Mouse (Mus musculus) lung, postnatal 4 days (tissue): ENCODE measurements around the gene Smg6.

ENCODE experiments used
- DNase-seq, 2 experiments: peaks; one replicate each; pipeline ENCODE4 v3.0.0; 2021

The Smg6 gene

DNA sequence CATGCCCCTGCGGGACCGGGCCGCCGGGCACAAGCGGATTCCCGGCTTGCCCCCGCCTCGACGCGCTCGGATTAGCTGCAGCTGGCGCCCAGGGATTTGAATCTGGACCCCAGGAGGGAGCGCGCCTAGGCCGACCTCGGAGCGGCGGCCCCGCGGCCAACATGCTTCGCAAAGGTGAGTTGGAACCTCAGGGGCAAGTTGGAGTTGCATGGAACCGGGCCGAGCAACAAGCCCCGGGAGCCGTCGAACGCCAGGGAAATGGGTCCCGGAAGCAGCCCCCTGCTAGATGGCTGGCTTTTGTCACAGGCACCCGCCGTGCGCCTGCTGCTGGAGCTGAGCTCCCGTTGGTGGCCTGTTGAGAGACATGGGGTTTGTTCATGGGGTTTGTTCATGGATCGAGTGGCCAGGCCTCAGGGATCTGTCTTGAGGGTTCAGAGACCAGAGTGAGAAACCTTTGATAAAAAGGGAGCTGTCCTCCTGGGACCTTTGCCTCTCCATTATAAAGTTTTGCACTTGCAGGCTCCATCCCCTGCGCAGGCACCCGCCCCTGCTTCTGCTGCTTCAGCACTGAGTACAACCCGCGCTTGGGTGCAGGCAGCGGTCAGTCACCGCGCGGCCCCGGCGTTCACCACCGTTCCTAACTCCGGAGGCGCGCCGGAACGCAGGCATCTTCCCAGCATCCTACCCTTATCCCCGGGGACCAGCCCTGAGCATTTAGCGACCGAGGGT lies 268.7 kb downstream of the Smg6 start:
- DNase-seq = peak in 1 of 2 experiments; percentile 39

- DNase-seq = peak; percentile 49 to 55
Measured at GRCm38 (mm10) chr11:75194850-75195461, 269.3 kb downstream of the Smg6 start.

- DNase-seq = peak in 1 of 2 experiments; percentile 16
Measured at GRCm38 (mm10) chr11:75196131-75196530, 270.5 kb downstream of the Smg6 start.

DNA sequence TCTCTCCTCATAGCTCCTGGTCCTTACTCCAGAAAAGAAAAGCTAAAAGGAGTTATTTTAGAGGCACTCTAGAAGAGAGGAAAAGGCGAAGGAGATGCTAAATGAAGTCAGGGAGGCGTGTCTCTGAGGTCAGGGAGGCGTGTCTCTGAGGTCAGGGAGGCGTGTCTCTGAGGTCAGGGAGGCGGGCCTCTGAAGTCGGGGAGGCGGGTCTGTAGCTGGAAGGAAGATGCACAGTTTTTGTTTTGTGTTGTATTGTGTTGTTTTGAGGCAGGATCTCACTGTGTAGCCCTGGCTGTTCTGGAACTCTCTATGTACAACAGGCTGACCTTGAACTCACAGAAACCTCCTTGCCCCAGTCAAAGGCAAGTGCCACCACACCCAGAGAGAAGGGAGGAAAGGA lies 272.3 kb downstream of the Smg6 start:
- no peak for DNase-seq

DNA sequence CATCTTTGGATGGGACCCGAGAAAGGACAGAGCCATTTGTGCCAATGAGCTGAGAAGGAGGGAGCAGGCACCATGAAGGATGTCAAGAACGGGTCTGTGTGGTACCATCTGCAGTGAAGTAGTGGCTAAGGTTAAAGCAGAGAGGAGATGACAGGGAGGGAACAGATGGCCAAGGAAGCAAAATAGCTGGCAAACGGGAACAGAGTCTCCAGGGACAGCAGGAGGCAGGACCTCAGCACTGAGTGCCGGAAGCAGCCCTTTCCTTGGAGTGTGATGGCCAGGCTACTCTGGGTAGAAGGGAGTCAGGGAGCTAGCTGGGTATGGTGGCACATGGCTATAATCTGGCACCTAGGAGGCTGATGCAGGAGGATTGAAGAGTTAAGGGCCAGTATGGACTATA lies 273.2 kb downstream of the Smg6 start:
- DNase-seq = peak in 1 of 2 experiments; percentile 23

- DNase-seq = no peak
Measured at GRCm38 (mm10) chr11:75199951-75200350, 274.3 kb downstream of the Smg6 start.

GRCm38 (mm10) chr11:75200935-75201334 lies 275.3 kb downstream of the Smg6 start:
- DNase-seq = peak in 1 of 2 experiments; percentile 20

- peak in 1 of 2 experiments; percentile 28 for DNase-seq
Measured at GRCm38 (mm10) chr11:75201721-75202120, 276.1 kb downstream of the Smg6 start.

- DNase-seq = no peak
Measured at GRCm38 (mm10) chr11:75203926-75204325, 278.3 kb downstream of the Smg6 start.

GRCm38 (mm10) chr11:75204472-75204871 lies 278.8 kb downstream of the Smg6 start:
- peak in 1 of 2 experiments; percentile 17 for DNase-seq

DNA sequence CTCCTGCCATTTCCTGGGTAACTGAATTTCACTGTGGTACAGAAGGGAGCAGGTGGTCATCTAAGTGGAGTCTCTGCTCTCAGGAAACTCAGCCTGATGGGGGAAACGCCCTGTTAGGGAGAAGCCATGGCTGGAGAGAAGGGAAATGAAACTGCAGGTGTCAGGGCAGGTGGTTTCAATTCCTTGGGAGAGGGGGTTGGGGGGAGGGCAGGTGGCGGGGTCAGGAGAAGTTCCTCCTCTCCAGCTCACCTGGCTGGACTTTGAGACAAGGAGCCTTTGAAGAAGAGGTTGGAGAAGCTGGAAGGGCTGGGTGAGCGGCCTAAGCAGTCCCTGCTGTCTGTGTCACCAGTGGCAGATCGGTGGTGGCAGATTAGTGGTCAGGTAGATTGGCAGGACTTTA lies 280.7 kb downstream of the Smg6 start:
- DNase-seq = no peak

DNA sequence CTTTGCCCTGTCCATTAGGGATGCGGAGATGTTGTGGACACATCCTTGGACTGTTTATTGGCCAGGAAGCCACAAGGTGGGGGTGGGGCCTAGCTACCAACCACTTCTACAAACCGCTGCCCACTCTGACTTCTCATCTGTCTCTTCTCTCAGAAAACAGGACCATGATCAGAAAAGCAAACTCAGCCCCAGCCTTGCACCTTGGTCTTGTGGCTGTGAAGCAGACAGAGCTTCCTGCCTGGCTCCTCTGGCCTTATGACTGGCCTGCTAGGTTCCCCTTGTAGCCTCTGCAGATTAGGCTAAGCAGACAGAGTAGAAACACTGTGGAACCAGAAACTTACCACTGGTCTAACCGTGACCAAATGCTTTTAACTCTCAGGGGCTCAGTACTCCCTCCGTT lies 283.7 kb downstream of the Smg6 start:
- DNase-seq = no peak

DNA sequence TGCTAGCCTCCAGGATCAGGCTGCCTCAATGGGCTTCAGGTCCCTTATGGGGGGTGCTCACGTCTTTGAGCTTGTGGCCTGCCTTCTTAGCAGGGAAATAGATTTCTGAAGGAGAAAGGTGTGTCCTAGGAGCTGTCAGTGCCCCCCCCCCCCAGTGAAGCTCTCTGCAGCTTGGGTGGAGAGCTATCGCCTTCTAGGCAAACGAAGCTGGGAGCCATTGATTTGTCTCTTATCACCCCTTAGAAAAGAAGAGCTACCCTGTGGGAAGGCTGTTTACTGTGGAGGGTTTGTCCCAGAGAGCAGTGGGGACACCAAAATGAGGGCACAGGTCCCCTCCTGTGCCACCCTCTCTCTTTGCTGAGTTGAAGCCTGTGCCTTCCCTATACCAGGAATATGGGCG lies 284.5 kb downstream of the Smg6 start:
- no peak for DNase-seq

DNA sequence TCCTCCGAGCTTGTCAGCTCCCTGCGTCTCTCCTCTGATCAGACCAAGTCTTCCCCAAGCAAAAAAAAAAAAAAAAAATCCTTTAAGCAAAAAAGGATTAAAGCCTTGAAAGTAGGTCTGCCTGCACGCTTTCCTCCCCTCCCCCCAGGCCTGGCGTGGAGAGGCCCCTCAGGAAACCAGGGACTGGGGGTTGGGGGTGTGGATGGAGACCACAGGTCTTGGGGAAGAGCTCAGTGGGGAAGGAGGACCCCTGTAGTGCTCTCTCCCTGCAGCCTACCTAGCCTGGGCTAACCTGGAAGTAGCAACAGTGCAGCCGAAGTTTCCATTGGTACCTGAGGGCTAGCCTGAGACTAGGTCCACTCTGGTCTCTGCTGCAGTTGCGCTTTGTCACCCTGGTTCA lies 285.1 kb downstream of the Smg6 start:
- DNase-seq = peak in 1 of 2 experiments; percentile 18

- DNase-seq = no peak
Measured at GRCm38 (mm10) chr11:75212031-75212667, 286.5 kb downstream of the Smg6 start.

- no peak for DNase-seq
Measured at GRCm38 (mm10) chr11:75212876-75213275, 287.3 kb downstream of the Smg6 start.

DNA sequence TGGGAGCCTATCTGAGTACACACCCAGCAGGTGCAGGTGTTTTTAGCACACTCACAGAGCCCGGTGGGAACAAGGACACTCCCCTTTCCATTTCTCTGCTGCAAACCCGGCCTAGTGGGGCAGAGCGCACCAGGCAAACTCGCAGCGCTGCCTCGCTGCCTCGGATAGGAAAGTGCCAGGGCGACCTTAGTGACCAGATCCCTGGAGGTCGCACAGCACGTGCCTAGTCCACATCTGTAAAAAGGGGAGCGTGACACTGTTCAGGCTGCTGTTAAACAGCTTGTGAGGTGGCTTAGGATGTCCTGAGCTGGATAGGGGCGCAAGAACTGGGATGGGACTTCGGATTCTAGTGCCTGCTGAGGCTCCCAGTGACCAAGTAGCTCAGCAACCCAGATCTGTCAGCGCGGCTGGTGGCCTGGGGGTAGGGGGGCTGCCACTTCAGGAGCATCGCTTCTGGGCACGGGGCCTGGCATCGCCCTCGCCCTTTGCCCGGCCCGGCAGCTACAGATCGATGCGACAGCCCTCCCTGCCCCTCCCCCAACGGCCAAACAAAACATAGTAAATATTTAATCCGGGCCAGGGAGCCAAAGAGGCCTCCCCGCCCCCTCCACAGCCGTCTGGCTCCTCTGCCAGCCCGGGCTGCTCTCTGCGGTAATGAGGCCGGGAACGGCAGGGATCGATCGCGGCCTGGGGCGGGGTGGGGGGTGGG lies 287.9 kb downstream of the Smg6 start:
- DNase-seq = peak; percentile 70 to 76
